Mouse (Mus musculus) MEL (cell line): ENCODE results near the gene Stard7.
A peak's percentile ranks its signal among the peaks of the same experiment; 100 is the strongest.

Experiments
- BHLHE40 ChIP-seq: IDR thresholded peaks from 2 replicates; pipeline ENCODE4 v1.6.1; 2012; ENCODE audit warnings: low read depth, mild to moderate bottlenecking, inconsistent platforms, low read length, improper control_type of control experiment, borderline replicate concordance
- CTCF ChIP-seq, 3 experiments: IDR thresholded peaks in 2 of 3; conservative IDR thresholded peaks in 1 of 3; 2 replicates each; pipeline ENCODE4 v1.5.1; 2011 to 2012; ENCODE audit warnings: low read length in 3 of 3, low read depth in 2 of 3, mild to moderate bottlenecking in 2 of 3, improper control_type of control experiment in 1 of 3, inconsistent platforms in 1 of 3, mixed read lengths in 1 of 3, moderate library complexity in 1 of 3; ENCODE audit not compliant: control insufficient read depth in 1 of 3, insufficient read depth in 1 of 3, poor library complexity in 1 of 3, severe bottlenecking in 1 of 3
- ELF1 ChIP-seq: IDR thresholded peaks from 2 replicates; pipeline ENCODE4 v1.6.1; 2014; ENCODE audit warnings: low read depth, mild to moderate bottlenecking, inconsistent platforms, low read length, improper control_type of control experiment, moderate library complexity
- MAFK ChIP-seq: IDR thresholded peaks from 2 replicates; pipeline ENCODE4 v1.6.1; 2011; ENCODE audit warnings: low read depth, mild to moderate bottlenecking, low read length, improper control_type of control experiment, borderline replicate concordance
- POLR2A ChIP-seq, 2 experiments: IDR thresholded peaks; 2 replicates each; pipeline ENCODE4 v1.6.1; 2011 to 2012; ENCODE audit warnings: low read length in 2 of 2, mild to moderate bottlenecking in 2 of 2, control low read depth in 1 of 2, improper control_type of control experiment in 1 of 2, low read depth in 1 of 2, moderate library complexity in 1 of 2; ENCODE audit not compliant: control insufficient read depth in 1 of 2, insufficient read depth in 1 of 2, poor library complexity in 1 of 2
- USF1 ChIP-seq: IDR thresholded peaks from 2 replicates; pipeline ENCODE4 v1.6.1; 2014; ENCODE audit warnings: low read depth, mild to moderate bottlenecking, inconsistent platforms, low read length, improper control_type of control experiment, moderate library complexity
- ZNF384 ChIP-seq: IDR thresholded peaks from 2 replicates; pipeline ENCODE4 v1.6.1; 2012; ENCODE audit warnings: low read depth, mild to moderate bottlenecking, inconsistent platforms, low read length, improper control_type of control experiment

DNA sequence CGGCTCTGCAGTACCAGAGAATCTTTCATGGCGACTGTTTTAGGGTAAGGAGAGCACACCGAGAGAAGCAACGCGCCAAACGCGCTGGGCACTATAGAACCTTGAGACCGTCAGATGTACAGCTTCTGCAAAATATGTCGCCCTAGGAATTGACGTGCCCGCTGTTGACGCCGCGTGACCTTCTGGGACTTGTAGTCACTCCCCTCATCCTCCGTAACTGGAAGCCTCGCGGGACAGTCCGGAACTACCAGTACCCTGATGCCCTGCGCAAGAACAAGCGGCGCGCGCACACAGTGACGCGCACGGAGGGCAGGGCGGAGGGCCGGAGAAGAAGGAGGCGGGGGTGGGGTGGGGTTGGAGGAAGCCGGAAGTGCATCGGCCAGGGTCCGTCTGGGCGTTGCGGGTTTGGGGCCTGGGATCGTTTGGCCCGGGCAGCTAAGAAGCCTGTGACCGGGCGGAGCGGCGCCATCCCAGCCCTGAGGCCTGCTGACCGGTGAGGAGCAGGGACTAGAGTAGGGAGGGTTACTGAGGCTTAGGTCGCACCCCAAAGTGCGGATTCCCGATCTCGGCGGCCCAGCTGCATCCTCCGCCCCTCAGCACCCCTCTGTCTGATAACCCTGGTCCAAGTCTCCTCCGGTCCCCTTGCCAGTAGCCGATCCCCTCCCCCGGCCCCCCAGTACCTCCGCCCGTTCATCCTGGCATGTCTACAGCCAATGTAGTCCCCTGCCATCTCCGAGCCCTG is 22.3 kb upstream of the Stard7 start, which contains the start of the genes Ciao1 and Tmem127:
- TF ChIP-seq BHLHE40 (no peak), CTCF (IDR thresholded peaks at IDR 0.05 in 2 of 3, conservative IDR thresholded peaks at IDR 0.05 in 1 of 3; ENCODE audit: control insufficient read depth in 1 of 3, insufficient read depth in 1 of 3, low read depth in 2 of 3, low read length in 3 of 3, poor library complexity in 1 of 3, severe bottlenecking in 1 of 3) (no peak), POLR2A (IDR thresholded peaks at IDR 0.05; ENCODE audit: control insufficient read depth in 1 of 2, insufficient read depth in 1 of 2, low read depth in 1 of 2, low read length in 2 of 2, poor library complexity in 1 of 2) (peak; percentile 61 to 84; a peak in 3 of 4 replicates), USF1 (peak; percentile 83), ELF1 (peak; percentile 95), ZNF384 (no peak), MAFK (no peak)
